Mouse (Mus musculus): ENCODE measurements around the gene Mnat1.

GRCm38 (mm10) chr12:73228427-73228826, 104.9 kb downstream of the Mnat1 start:
- TF ChIP-seq SMC3 (IDR thresholded peaks at IDR 0.05; ENCODE audit: low read depth, low read length) (no peak), CTCF (IDR thresholded peaks at IDR 0.05 in 2 of 3, conservative IDR thresholded peaks at IDR 0.05 in 1 of 3; ENCODE audit: control insufficient read depth in 1 of 3, insufficient read depth in 1 of 3, low read depth in 2 of 3, low read length in 3 of 3, poor library complexity in 1 of 3, severe bottlenecking in 1 of 3) (no peak), BHLHE40 (IDR thresholded peaks at IDR 0.05; ENCODE audit: borderline replicate concordance, low read depth, low read length) (no peak), POLR2AphosphoS5 (IDR thresholded peaks at IDR 0.05; ENCODE audit: borderline replicate concordance, low read depth, low read length) (no peak), ZKSCAN1 (IDR thresholded peaks at IDR 0.05; ENCODE audit: low read depth, low read length) (no peak), POLR2AphosphoS2 (IDR thresholded peaks at IDR 0.05; ENCODE audit: low read length) (no peak), MAX (IDR thresholded peaks at IDR 0.05; ENCODE audit: low read length) (no peak), EP300 (IDR thresholded peaks at IDR 0.05; ENCODE audit: low read depth in 1 of 2, low read length in 2 of 2) (no peak), NELFE (IDR thresholded peaks at IDR 0.05; ENCODE audit: low read depth, low read length) (no peak), MAFK (IDR thresholded peaks at IDR 0.05; ENCODE audit: borderline replicate concordance, low read depth, low read length) (no peak), POLR2A (IDR thresholded peaks at IDR 0.05; ENCODE audit: control insufficient read depth in 1 of 2, insufficient read depth in 1 of 2, low read depth in 1 of 2, low read length in 2 of 2, poor library complexity in 1 of 2) (no peak), JUND (IDR thresholded peaks at IDR 0.05; ENCODE audit: low read depth, low read length) (no peak), ZNF384 (IDR thresholded peaks at IDR 0.05; ENCODE audit: low read depth, low read length) (no peak), ETS1 (IDR thresholded peaks at IDR 0.05; ENCODE audit: low read depth, low read length) (no peak)
